Mouse (Mus musculus): ENCODE results near the gene Pid1.
"Not testable (repeated sequence)": the region's sequence is repeated elsewhere in the genome, so short reads cannot be mapped to it uniquely, and the experiment has no call there.

The Pid1 gene

DNA sequence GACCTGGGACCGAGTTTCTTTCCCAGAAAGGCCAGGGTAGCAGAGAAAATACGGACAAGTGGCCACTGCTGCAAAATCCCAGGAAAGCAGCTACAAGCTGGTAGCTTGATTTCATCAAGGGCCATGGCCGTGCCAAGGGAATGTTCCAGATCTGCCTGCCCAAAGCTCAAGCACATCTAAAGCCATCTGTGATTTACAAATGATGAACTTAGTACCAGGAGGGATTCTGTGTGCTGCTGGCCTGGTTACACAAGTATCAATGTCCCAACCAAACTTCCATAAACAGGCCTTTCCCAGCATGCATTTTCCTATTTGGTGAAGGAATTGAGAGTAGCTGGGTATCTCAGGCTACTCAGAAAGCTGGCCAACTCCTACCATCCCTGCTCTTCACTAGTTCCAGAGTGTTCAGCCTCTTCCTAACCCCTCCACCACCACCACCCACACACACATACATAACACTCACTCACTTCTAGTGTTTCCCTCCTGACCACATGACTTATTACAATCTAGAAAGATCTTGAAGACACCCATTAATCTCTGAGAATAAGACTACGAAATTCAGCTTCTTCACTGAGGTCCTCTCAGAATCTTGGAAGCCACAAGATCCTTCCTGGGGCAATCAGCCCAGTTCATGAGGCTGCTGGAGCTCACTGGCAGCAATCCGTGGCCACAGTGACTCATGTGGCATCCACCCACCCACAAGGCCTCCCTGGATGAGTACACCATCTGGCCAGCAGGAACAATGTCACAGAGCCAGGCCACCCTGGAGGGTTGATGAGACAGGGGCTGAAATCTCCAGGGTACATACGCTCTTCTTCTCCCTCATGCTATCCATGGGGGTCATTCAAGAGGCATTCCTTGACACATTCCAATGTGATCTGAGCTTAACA lies 4.1 kb downstream of the Pid1 start:
- DNase-seq (ENCODE audit: low spot score in 2 of 2): no peak

GRCm38 (mm10) chr1:84357216-84357615 lies 6.8 kb downstream of the Pid1 start:
- no peak for DNase-seq (ENCODE audit: low spot score in 2 of 2)

GRCm38 (mm10) chr1:84350262-84350661 lies 13.7 kb downstream of the Pid1 start:
- DNase-seq (ENCODE audit: low spot score in 2 of 2): no peak

DNA sequence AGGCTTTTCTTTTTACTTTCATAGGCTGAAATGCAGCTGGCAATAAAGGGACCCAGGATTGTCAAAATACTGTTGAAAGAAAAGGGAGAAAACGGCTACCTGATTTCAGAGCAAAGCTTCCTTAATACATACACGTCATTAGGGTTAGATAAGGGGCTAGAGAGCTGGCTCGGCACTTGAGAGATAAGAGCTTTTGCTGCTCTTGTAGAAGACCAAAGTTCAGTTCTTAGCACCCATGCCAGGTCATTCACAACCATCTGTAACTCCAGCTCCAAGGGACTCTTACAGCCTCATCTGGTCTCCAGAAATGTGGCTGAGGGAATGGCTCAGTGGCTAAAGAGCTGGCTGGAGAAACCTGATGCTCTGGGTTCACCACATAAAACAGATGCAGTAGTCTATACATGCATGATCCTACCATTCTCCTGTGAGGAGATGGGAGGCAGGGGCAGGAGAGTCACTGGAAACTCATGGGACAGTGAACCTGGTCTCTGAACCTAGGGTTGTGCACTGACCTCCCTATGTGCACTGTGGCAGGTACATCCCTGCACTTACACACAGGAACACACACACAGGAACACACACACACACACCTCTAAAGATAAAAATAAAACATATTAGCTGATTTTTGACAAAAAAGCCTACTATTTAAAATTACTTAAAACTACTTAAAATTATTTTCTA lies 16.0 kb downstream of the Pid1 start:
- no peak for DNase-seq (ENCODE audit: low spot score in 2 of 2)

- DNase-seq (ENCODE audit: low spot score in 2 of 2): not testable (repeated sequence)
Observed at GRCm38 (mm10) chr1:84332797-84333196, 31.2 kb downstream of the Pid1 start.

- not testable (repeated sequence) for DNase-seq (ENCODE audit: low spot score in 2 of 2)
Observed at GRCm38 (mm10) chr1:84331861-84332260, 32.1 kb downstream of the Pid1 start.

DNA sequence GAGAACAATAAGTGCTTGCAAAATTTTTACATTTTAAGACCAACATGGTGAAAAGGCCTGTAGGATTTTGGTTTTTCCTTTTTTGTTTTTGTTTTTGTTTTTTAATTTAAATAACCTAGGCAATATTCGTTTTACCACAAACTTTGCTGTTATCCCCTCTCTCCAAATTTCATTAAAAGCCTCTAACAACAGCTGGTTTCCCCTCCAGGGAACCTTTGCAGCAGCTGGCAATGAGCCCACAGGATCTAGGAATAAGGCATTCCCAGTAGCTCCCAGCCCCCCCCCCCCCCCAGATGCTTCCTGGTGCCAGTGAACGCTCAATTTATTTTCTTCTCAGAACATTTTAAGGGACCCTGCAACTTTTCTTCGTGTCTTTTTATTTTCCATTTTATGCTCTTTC lies 38.7 kb downstream of the Pid1 start:
- no peak for DNase-seq (ENCODE audit: low spot score in 2 of 2)

DNA sequence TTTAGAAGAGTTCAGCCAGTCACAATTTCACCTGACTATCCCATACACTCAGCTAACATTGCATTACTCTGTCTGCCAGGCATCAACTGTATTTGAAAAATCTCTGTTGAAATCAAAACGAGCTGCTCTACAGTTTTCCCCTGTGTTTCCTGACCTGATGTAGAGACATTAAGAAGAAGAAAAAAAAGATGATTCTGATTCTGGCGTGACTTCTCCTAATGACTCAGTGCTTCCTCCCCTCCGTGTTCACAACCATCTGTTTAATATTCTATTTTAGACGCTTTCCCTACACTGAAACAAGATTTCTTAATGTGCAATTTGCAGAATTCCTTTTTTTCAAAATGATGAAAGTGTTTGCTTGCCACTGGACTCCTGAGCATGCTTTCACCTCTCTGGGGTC lies 42.7 kb downstream of the Pid1 start:
- no peak for DNase-seq (ENCODE audit: low spot score in 2 of 2)

- no peak for DNase-seq (ENCODE audit: low spot score in 2 of 2)
Observed at GRCm38 (mm10) chr1:84318569-84318968, 45.4 kb downstream of the Pid1 start.

GRCm38 (mm10) chr1:84317827-84318226 lies 46.2 kb downstream of the Pid1 start:
- DNase-seq (ENCODE audit: low spot score in 2 of 2): no peak

GRCm38 (mm10) chr1:84309966-84310460 lies 54.0 kb downstream of the Pid1 start:
- no peak for DNase-seq (ENCODE audit: low spot score in 2 of 2)

GRCm38 (mm10) chr1:84305713-84306421 lies 58.1 kb downstream of the Pid1 start:
- DNase-seq (ENCODE audit: low spot score in 2 of 2): no peak

- no peak for DNase-seq (ENCODE audit: low spot score in 2 of 2)
Observed at GRCm38 (mm10) chr1:84302788-84303187, 61.2 kb downstream of the Pid1 start.

- DNase-seq (ENCODE audit: low spot score in 2 of 2): no peak
Observed at GRCm38 (mm10) chr1:84299719-84300118, 64.3 kb downstream of the Pid1 start.

- DNase-seq (ENCODE audit: low spot score in 2 of 2): peak; percentile 9 to 16
Observed at GRCm38 (mm10) chr1:84286682-84287111, 77.3 kb downstream of the Pid1 start.

DNA sequence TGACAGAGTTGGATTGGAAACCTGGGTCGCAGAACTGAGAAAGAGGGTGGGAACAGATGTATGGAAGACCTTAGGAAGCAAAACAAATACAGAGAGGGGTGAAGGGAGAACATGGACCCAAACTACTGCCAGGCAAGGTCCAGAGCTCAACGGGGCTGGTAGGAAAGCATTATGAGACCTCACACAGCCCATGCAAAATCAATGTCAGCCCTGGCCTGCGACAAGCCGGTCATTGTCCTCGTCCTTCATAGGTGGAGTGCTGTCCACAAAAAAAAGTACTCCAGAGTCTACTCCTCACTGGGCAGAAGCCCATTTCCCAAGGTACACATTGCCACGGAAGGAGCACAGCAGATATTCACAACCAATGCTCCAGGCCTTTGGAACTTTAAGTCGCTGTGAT lies 78.4 kb downstream of the Pid1 start:
- no peak for DNase-seq (ENCODE audit: low spot score in 2 of 2)

DNA sequence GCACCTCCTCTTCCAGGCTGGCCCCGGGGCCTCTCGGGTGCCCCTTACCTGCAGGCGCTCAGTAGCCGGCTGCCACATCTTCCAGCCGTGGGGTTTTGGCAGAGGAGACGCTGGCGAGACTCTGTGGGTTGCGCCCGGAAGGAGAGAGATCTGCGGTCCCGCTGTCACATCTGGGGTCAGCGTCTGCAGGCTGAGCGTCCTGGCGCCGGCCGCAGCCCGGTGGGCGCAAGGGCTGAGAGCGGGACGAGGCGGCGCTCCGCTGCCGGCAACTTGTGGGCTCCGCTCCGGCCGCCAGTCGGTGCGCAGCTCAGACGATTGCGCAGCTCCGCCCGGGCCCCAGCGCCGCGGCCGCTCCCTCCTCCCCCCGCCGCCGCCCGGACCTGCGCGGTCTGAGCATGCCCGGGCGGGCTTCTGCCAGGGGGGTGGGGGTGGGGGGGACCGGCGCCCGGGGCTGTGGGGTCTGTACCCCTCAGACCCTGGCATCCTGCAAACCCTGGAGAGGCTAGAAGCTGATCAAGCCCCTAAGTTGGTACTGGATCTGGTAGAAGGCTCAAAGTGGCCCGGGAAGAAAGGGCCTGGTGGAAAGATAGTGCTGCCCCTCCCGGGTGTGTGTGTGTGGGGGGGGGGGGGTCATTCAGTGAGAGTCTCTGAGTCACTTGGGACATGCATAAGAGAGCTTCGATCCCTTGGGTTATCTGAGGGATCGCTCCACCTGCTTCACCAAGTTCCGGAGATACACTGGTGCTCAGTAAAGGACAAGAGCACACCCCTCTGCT lies 79.5 kb downstream of the Pid1 start:
- DNase-seq (ENCODE audit: low spot score in 2 of 2): no peak

GRCm38 (mm10) chr1:84283119-84283518 lies 80.9 kb downstream of the Pid1 start:
- no peak for DNase-seq (ENCODE audit: low spot score in 2 of 2)

DNA sequence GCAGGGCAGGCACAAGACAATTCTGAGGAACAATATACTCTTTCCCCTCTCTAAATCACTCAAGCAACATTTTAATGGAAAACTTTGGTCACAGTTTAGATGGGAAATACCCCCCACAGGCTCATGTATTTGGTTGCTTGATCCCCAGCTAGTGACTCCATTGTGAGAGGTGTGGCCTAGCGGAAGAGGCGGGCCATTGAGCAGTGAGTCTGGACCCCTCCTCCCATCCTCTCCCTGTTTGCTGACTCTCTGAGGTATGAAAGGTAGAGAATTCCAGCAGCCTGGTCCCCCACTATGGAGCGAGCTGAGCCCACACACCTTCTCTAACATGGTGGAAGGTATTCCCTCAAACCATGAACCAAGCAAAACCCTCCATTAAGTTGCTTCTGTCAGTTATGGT lies 83.8 kb downstream of the Pid1 start:
- DNase-seq (ENCODE audit: low spot score in 2 of 2): no peak

- no peak for DNase-seq (ENCODE audit: low spot score in 2 of 2)
Observed at GRCm38 (mm10) chr1:84278359-84279255, 85.4 kb downstream of the Pid1 start.

Data from natural killer cell, adult 2 months (primary cell).